Mouse (Mus musculus): ENCODE measurements around the gene Ralgps1.
A peak's percentile ranks its signal among the peaks of the same experiment; 100 is the strongest.

Gene Ralgps1

DNA sequence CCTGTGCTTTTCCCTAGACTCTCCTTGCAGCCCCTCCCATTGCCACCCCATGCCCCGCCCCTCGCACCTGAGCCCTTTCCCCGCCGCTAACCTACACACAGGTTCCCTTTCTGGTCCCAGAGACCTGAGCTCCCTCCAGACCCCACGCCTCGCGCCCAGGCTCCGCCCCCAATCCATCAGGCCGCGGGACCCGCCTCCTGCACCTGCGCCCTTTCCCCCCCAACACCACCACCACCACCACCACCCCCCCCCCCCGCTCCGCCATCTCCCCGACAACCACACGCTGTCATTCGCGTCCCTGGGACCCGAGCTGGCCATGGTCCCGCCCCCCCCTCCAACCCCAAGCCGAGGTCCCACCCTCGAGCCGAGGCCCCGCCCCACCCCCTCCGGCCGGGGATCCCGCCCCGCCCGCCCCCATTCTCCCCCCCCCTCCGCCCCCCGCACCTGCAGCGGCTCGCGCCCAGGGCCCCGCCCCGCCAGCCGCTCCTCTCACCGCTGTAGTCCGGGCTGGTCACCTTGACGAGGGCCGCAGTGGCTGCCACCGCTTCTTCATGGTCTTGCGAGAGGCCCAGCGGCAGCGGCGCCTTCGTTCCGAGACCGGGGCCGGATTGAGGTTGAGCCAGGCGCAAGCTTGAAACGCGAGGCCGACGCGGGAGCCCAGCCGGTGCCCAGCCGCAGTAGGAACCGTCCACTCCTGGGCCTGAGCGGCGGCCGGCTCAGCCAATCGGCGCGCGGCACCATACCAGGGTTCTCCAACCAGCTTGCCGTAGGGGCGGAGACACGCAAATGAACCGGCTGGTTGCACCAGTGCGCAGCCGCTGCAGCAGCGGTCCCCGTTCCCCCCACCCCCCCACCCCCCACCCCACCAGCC lies at the start of gene Ralgps1:
Gene Ralgps1, minus strand, starts transcription at position 710 of the 871 bp plus-strand sequence.
- peak; percentile 98 for DNase-seq (ENCODE audit: extremely low read depth, insufficient read length, low spot score)

DNA sequence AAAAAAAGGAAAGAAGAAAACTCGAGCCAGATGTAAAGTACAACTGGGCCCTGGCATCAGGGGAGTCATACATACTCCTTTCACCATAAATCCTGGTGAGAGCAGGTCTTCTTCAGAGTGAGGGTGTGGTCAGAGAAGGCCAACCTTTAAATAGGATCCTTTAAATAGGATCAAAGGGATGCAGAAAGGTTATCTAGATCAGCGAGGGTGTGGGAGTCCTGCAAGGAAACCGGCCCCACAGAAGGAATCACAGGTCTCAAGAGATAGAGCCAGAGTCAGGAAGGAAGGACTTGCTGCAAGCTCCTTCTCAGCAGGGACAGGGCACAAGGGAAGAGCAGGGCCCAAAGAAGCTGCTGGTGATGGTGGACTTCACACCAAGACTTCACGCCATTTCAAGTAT lies 46.2 kb upstream of the Ralgps1 start:
- DNase-seq (ENCODE audit: extremely low read depth, insufficient read length, low spot score) = no peak

DNA sequence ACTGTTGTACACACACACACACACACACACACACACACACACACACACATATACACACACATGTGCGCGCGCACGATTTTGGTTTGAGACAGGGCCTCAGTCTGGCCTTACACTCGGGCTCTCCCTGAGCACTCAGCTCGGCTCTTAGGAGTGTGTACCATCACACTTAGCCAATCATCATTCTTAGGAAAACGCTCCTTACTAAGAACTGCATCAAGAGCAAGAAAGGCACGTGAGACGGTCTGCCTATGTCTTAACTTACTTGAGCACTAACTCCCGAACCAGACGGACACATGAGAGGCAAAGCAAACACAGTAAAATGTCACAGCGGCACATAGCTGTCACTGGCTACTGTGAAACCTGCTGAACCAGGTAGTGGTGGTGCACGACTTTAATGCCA lies 42.7 kb upstream of the Ralgps1 start:
- no peak for DNase-seq (ENCODE audit: extremely low read depth, insufficient read length, low spot score)

DNA sequence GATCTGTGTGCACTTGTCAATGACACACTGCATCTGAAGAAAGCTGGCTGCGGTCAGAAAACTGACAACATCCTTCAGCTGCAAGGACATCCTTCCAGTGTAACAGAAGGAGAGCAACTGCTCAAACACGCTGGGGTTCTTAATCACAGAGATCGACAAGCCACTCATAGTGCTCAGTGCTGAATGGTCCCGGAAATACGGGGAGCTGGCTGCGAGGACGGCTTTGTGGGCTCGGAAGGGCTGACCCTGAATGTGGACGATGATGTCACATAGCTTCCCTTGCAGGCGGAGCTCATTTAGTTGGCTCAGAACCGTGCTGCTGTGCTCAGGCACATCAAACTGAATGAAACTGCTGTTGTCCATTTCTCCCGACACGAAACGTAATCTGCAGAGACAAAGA lies 40.8 kb upstream of the Ralgps1 start:
- DNase-seq (ENCODE audit: extremely low read depth, insufficient read length, low spot score) = no peak

DNA sequence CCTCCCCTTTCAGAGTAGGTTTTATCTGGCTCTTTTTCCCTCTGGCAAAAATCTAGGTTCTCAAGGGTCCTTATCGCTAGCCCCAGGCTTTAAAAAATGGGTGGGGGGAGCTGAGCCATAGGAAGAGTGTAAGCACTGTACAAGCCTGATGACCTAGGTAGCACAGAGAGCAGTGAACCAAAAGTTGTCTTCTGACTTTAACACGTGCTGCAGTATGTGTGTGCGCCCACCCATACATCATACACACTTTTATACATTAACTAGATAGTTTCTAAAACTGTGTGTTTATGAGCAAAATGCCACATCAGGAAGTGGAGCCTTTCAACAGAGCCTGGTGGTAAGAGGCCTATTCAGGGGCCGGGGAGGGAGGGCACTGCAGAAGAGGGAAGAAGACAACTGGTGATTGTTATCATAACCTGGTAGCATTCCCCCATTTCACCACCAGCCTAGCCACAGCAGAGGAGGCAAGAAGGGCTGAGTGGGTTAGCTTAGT lies 32.3 kb upstream of the Ralgps1 start:
- no peak for DNase-seq (ENCODE audit: extremely low read depth, insufficient read length, low spot score)

DNA sequence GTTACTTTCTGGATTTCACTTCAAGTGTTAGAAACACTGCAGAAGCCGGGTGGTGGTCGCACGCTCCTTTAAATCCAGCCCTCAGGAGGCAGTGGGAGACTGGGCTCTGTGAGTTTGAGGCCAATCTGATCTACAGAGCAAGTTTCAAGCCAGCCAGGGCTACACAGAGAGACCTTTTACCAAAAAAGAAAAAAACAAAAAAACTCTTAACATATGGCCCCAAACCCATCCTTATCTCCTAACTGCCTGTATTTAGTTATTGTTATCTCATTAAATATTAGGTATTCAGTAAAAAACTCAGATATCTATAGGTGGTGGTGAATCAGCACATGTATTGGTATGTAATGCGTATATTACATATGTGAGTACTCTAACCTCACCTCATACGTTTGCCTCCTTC lies 31.4 kb upstream of the Ralgps1 start:
- no peak for DNase-seq (ENCODE audit: extremely low read depth, insufficient read length, low spot score)

DNA sequence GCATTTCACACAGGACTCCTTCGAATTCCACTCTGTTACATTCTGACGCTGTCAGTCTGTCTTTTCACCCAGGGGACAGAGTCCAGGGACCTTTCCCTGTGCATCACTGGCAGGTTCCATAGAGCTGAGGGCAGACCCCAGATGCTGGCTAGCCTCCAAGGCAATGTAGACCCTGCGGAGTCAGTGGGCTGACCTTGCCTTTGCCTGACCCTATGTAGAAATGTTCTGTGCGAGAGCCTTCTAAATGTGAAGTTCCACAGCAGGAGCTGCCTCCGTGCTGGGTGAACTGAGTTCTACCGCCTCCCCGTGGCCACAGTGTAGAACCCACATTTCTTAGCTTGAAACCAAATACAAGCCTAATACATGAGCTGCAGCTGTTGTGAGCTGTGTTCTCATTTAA lies 30.9 kb upstream of the Ralgps1 start:
- peak; percentile 19 for DNase-seq (ENCODE audit: extremely low read depth, insufficient read length, low spot score)

DNA sequence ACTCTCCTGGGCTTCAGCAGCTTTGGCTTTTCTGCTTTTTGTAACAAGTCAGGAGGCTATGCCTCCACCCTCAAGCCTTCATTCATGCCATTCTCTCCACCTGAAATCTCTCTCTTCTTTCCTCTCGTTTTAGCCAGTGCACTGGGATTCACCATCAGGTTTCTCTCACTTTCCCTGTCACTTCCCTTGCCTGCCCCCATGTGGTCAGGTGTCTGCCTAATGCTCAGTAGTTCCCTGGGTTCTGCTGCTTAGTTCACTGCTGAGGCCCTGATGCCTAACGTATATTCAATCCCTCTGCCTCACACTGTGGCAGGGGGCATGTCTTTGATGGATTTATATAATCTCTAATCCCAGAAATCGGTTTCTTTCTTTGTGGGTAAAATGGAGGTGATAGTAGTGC lies 29.9 kb upstream of the Ralgps1 start:
- DNase-seq (ENCODE audit: extremely low read depth, insufficient read length, low spot score) = no peak

DNA sequence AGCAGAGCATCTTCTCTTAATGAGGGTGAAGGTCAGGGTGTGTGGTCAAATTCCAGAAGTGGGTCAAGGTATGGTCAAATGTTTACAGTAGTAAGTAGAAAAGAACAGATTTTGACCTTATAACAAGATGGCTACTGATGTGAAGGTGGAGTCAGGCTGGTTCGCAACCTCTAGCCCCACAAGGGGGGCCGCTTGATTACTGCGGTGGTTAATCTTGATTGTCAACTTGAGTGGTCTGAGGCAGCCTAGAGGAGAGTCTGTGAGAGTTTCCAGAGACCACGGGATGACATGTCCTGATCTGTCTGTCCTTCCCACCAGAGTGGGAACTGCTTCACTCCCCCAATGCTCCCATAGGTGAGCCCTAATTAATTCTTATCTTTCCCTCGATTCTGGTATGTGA lies 29.3 kb upstream of the Ralgps1 start:
- no peak for DNase-seq (ENCODE audit: extremely low read depth, insufficient read length, low spot score)

DNA sequence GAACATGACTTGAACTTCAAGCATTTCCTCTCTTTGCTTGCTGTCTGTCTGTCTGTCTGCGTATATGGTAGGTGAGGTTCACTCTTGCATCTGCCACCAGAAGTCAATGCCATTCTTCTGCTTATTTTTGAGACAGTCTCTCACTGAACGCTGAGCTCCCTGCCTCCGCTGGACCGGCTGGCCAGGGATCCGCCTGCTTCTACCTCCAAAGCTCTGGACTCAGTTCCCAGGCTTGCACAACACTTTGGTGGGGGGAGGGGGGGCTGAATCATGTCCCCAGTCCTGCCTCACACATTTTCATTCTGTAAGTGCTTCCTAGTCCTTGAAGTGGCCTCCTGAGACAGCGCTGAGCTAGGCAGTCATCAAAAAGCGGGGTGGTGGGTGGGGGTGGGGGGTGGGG lies 27.8 kb upstream of the Ralgps1 start:
- DNase-seq (ENCODE audit: extremely low read depth, insufficient read length, low spot score) = no peak

DNA sequence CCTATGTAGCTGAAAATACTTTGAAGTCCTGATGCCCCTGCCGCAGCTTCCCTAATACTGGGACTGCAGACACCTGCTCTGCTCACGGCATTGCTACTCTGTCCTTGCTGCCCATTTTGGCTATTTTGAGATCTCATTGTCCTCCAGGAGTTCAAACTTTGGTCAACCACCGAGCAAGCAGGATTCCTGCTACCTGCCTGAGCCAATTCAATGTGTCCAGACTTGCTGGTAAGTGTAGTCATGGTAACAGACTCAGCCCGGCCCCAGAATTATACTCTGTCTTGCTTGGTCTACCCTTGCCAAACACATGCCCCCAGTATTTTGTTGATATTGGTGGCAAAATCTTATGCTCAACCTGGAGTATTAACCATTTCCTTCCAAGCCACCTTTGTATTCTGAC lies 25.8 kb upstream of the Ralgps1 start:
- DNase-seq (ENCODE audit: extremely low read depth, insufficient read length, low spot score) = no peak

DNA sequence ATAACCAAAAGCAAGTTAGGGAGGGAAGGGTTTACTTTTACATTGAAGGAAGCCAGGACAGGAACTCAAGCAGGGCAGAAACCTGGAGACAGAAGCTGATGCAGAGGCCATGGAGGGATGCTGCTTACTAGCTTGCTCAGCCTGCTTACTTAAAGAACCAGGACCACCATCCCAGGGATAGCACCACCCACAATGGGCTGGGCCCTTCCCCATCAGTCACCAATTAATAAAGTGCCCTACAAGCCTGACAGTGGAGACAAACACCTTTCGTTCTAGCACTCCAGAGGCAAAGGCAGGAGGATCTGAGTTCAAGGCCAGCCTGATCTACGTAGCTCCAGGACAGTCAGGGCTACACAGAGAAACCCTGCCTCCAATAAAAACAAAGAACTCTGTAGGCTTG lies 23.8 kb upstream of the Ralgps1 start:
- no peak for DNase-seq (ENCODE audit: extremely low read depth, insufficient read length, low spot score)

DNA sequence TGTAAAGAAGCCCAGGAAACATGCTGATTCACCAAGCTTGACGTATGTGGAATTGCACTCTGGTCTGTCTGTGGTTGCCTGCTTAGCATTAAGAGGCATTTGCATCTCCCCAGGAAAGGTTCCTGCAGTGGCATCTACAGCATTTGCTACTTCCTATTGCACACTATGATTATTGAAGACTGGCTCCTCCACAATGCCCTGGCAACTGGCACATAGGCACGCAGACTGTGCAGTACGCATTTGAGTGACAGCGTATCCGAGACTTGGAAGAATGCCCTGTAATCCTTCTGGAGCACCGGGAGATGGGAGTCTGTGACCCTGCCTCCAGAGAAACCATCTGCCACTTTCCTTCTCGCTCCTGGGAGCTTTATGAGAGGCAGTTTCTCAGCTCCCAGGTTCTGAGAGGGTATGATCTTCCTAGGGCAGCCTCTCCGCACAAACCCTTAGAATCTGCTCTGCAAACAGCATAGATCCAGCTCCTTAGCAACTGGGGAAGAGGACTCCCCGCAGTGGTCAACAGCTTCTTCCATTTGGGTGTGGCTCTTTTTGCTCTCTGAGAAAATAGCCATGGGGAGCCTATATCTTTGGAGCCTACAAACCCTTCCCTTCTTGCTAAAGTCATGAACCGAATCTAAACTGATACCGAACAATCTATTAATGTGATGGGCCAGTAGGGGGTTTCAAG lies 22.8 kb upstream of the Ralgps1 start:
- DNase-seq (ENCODE audit: extremely low read depth, insufficient read length, low spot score) = no peak

DNA sequence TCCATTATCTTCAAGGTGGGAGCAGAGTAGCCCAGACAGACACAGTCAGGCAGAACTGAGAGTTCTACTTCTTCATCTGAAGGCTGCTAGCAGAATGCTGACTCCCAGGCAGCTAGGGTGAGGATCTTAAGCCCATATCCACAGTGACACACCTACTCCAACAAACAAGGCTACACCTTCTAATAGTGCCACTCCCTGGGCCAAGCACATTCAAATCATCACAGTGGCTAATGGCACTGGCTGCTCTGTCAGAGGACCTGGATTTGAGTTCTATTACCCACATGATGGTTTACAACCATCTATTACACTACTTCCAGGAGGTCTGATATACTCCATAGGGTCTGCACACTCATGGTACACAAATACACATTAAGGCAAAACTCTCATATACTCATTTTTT lies 21.7 kb upstream of the Ralgps1 start:
- no peak for DNase-seq (ENCODE audit: extremely low read depth, insufficient read length, low spot score)

DNA sequence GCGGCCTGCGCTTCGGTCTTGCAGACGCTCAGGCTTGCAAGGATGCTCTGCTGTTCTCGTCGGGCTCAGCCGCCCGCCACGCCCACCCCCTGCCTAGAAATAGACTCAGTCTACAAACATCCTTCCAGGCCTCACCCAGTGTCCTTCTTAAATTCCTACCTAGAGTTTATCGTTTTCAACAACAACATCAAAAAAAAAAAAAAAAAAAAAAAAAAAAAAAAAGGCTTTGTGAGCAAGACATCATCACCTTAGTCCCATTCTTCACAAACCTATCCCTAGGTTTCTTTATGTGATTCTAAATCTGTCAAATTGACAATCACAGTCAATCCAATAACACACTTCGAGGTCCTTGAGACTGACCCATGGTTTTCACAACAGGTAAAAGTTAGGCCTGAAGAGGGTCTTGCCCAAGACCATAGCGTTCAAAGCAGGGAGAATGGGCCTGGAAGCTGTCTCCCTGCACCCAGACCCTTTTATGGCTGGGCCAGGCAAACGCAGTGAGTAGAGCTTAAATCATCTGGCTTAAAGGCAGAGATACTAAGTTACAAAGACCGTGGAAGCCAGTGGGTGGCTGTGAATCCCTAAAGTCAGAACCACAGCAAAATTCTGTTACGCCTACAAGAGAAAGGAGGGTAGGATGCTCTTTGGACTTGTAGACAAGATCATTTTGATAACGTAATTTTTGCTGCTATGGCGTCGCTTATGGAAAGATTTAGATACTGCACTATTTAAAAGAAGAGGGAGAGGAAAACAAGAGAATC lies 542 bp upstream of the Ralgps1 start:
- DNase-seq (ENCODE audit: extremely low read depth, insufficient read length, low spot score) = no peak

DNA sequence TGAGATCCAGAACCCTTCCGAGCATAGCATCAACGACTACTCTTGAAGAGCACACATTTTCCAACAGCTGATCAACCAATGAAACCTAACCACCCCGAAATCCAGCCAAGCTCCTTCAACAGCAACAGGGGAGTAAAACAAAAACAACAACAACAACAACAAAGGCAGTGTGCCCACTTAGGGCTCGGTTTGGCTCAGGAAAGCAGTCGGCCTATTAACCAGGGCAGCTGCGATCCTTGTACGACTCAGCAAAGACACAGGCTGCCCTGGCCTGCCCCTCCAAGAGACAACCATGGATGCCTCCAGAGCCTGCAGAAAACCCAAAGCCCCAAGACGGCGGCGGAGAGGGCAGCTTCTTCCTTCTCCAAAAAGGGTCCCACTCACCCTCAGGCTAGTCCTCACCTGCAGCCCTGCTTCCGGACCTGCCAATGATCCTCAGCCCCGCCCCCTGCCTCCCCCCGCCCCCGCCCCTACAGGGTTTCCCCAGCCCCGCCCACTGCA lies 960 bp downstream of the Ralgps1 start:
- DNase-seq (ENCODE audit: extremely low read depth, insufficient read length, low spot score) = no peak

DNA sequence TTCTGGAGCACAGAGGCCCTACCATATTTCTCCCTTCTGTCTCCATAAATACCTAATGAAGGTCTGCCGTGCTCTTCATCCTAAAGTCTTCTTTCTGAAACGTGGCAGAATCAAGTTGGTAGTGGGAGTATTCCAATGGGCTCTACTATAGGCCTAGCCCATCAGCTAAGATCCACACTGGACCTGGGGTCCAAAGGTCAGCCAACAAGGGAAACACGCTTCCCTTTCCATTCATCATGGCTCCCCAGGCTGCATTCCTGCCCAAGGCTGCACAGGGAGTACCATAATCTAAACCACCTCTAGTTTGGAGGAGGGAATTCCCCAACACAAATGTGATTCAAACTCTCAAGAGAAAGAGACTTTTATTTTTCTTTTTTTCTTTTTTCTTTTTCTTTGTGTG lies 1.8 kb downstream of the Ralgps1 start:
- DNase-seq (ENCODE audit: extremely low read depth, insufficient read length, low spot score) = no peak

DNA sequence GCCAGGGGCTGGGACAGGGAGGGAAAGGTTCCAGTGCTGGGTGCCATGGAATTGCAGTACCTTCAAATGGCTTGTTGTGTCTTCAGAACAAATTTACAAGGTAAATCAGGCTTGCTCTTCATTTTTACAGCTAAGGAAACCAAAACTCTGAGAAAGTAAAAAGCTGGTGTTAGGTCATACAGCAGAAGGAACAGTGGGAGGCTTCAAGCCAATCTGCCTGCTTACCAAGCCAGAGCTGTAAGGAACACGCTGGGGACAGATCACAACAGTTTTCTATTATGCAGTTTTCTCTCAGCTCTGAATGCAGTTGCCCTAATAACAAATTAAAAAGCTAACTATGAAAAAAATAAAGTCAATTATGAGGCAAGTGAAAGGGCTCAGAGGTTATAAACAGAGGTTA lies 2.8 kb downstream of the Ralgps1 start:
- no peak for DNase-seq (ENCODE audit: extremely low read depth, insufficient read length, low spot score)

DNA sequence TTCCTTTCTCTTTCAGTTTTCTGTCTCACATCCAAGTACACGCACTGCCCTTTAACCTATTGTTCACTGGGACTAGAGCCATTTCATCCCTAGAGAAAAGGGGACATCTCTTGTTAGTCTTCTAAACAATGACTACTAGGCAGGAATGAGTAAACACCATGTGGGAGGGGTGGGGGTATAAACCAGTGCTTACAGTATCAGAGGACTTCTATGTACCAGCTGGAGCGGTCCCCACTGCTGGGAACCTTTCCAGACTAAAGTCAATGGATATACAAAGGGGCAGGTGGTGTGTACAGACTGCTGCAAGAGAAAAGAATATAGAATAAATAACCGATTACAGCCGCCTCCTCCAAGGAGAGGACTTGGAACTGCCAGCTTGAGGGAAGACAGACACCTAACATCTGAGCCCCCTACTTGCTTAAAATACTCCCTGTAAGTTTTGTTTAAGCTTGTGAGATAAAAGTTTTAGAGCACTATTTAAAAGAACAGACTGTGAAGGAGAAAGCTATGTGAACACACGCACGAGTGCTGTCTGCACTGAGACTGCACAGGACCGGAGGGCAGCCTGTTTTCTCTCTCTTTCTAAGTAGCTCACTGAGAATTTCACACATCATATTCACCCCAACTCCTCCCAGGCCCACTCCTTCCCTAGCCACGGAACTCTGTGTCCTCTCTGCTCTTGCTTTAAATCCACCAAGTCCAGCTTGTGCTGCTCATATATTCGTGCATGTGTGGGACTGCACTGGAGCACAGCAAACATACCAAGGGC lies 5.4 kb downstream of the Ralgps1 start:
- DNase-seq (ENCODE audit: extremely low read depth, insufficient read length, low spot score) = no peak

DNA sequence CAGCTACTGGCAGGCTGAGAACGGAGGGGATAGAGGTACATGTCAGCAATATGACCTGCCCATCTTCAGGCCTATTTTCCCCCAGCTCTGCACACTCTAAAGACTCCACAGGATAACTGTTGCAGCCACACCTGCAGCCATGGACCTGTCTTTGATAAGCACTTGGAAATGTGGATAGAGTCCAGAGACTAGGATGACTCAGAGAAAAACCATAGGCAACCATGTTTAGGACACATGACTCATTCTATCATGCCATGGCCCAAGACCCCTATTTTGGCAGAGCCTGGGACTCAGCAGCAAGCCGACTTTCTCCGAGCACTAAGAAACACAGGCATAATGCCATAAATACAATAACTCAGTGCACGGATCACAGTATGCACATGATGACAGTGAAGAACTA lies 6.6 kb downstream of the Ralgps1 start:
- no peak for DNase-seq (ENCODE audit: extremely low read depth, insufficient read length, low spot score)
